ENCODE assay signal across 8 mouse cellular contexts in genomic region chr2:49764331-49764946, GRCm38 (mm10). TPM values are rescaled to one million over a fixed set of nuclear protein-coding genes. Genes with fewer than 3 reads are reported as not detected.
DNase-seq lines count a peak whose midpoint lies in the region; ATAC-seq and TF ChIP-seq lines count a peak whose summit lies in the region.

No protein-coding gene starts in this region.

- no peak overlapping the region for H3K9ac ChIP-seq in hindbrain, embryonic 12.5 days
- H3K9ac ChIP-seq in limb, embryonic 11.5 days (ENCODE audit: low read length) = no peak overlapping the region
- peak overlapping the region; percentile 14; the same call in 1 of the 2 replicates for H3K9ac ChIP-seq in midbrain, embryonic 13.5 days (replicated peaks)

- peak; percentile 71 for ATAC-seq in hindbrain, embryonic 12.5 days (ENCODE audit: low FRiP score)
- ATAC-seq in limb, embryonic 11.5 days (ENCODE audit: insufficient number of reproducible peaks, low FRiP score, low TSS enrichment, low read depth) = peak; percentile 51
- peak; percentile 85 for ATAC-seq in midbrain, embryonic 13.5 days

- no peak for TF ChIP-seq POLR2A in cortical plate, adult 2 months (IDR thresholded peaks at IDR 0.05; ENCODE audit: extremely low read depth, insufficient read depth, low read length)

- WGBS in hindbrain, embryonic 12.5 days = 57% methylated on average over 7 of the region's 7 CpGs
- WGBS in limb, embryonic 11.5 days = 52% methylated on average over 7 of the region's 7 CpGs
- 53% methylated on average over 7 of the region's 7 CpGs for WGBS in midbrain, embryonic 13.5 days

- peaks cover 78% of the 10 kb centered on the region for H3K36me3 ChIP-seq in hindbrain, embryonic 12.5 days
- H3K36me3 ChIP-seq in limb, embryonic 11.5 days (ENCODE audit: control insufficient read depth, insufficient read depth, low read length) = peaks cover 2% of the 10 kb centered on the region; the same call in 1 of the 2 replicates
- peaks cover 86% of the 10 kb centered on the region for H3K36me3 ChIP-seq in midbrain, embryonic 13.5 days

- TF ChIP-seq CTCF in cortical plate, adult 2 months (IDR thresholded peaks at IDR 0.05; ENCODE audit: extremely low read depth, insufficient read depth, low read length) = peak; percentile 41

- peak; percentile 54 for DNase-seq in adrenal gland, postnatal 10 days
- DNase-seq in adrenal gland, postnatal 4 days (ENCODE audit: low spot score in 2 of 2) = no peak
- peak; percentile 21 to 51 for DNase-seq in CD8-positive naive resting alpha-beta T cell, adult 2 months (ENCODE audit: low read depth in 2 of 2, low spot score in 2 of 2)
- peak; percentile 71 for DNase-seq in limb, embryonic 11.5 days (ENCODE audit: low spot score)
- peak; percentile 47 for DNase-seq in thymus, postnatal 25 days

- H3K27me3 ChIP-seq in hindbrain, embryonic 12.5 days = no peaks in the 10 kb centered on the region
- H3K27me3 ChIP-seq in limb, embryonic 11.5 days (ENCODE audit: control insufficient read depth, insufficient read depth, low read length) = no peaks in the 10 kb centered on the region
- H3K27me3 ChIP-seq in midbrain, embryonic 13.5 days = no peaks in the 10 kb centered on the region

- H3K27ac ChIP-seq in cortical plate, adult 2 months (ENCODE audit: insufficient read depth, low read length) = no peak overlapping the region
- no peak overlapping the region for H3K27ac ChIP-seq in hindbrain, embryonic 12.5 days
- H3K27ac ChIP-seq in limb, embryonic 11.5 days (replicated peaks; ENCODE audit: low read depth, low read length) = no peak overlapping the region
- H3K27ac ChIP-seq in midbrain, embryonic 13.5 days = 0 out of 2 replicates have a peak overlapping the region, but pooled peaks have one; percentile 53

- H3K4me2 ChIP-seq in hindbrain, embryonic 12.5 days (replicated peaks) = no peak overlapping the region
- H3K4me2 ChIP-seq in limb, embryonic 11.5 days (ENCODE audit: low read depth, severe bottlenecking) = no peak overlapping the region
- H3K4me2 ChIP-seq in midbrain, embryonic 13.5 days (replicated peaks) = no peak overlapping the region

- no peaks in the 10 kb centered on the region for H3K4me1 ChIP-seq in cortical plate, adult 2 months (ENCODE audit: control insufficient read depth, insufficient read depth, low read length)
- 0 out of 2 replicates have a peak, but pooled peaks cover 2% of the 10 kb centered on the region for H3K4me1 ChIP-seq in hindbrain, embryonic 12.5 days
- H3K4me1 ChIP-seq in limb, embryonic 11.5 days (ENCODE audit: control insufficient read depth, insufficient read depth, low read length) = no peaks in the 10 kb centered on the region
- no peaks in the 10 kb centered on the region for H3K4me1 ChIP-seq in midbrain, embryonic 13.5 days (replicated peaks)

- H3K4me3 ChIP-seq in cortical plate, adult 2 months (ENCODE audit: insufficient read depth, low read length) = no peak overlapping the region
- no peak overlapping the region for H3K4me3 ChIP-seq in hindbrain, embryonic 12.5 days
- no peak overlapping the region for H3K4me3 ChIP-seq in limb, embryonic 11.5 days (ENCODE audit: low read depth, low read length)
- no peak overlapping the region for H3K4me3 ChIP-seq in midbrain, embryonic 13.5 days (replicated peaks)

- no peaks in the 10 kb centered on the region for H3K9me3 ChIP-seq in hindbrain, embryonic 12.5 days (replicated peaks)
- H3K9me3 ChIP-seq in limb, embryonic 11.5 days (ENCODE audit: control insufficient read depth, low read length) = no peaks in the 10 kb centered on the region
- no peaks in the 10 kb centered on the region; the same call in 1 of the 2 replicates for H3K9me3 ChIP-seq in midbrain, embryonic 13.5 days

RNA-seq across cellular contexts. Expression of gene Lypd6b, which starts 23.0 kb away (rescaled TPM):
- total RNA-seq in adrenal gland, postnatal 10 days (2021) = under 1 TPM in 1 of 2 experiments, not detected in 1; 0.24 TPM
- 1 to 10 TPM in 1 of 2 experiments, under 1 TPM in 1; 0.23 to 1.6 TPM for total RNA-seq in adrenal gland, postnatal 4 days (2021)
- polyA plus RNA-seq in cortical plate, adult 2 months (2012; rRNA removed) = 13.4 and 14.2 TPM in 2 replicates
- polyA plus RNA-seq in hindbrain, embryonic 12.5 days (2016; fragmentation: Nextera tagmentation; extraction: Ambion mirVana) = 1.7 and 2.6 TPM in 2 replicates
- polyA plus RNA-seq in limb, embryonic 11.5 days (2014; fragmentation: Nextera tagmentation; extraction: Ambion mirVana) = 6.1 and 6.6 TPM in 2 replicates
- polyA plus RNA-seq in midbrain, embryonic 13.5 days (2015; fragmentation: Nextera tagmentation; extraction: Ambion mirVana) = 2.6 and 3.3 TPM in 2 replicates

Comparison
In these comparisons a context has a peak if more than half of its experiments do, and no peak if none do; other contexts are left out.
1. DNase-seq: peak in adrenal gland, postnatal 10 days (single experiment), CD8-positive naive resting alpha-beta T cell, adult 2 months (2 of 2), limb, embryonic 11.5 days (single experiment) and thymus, postnatal 25 days (single experiment); none in adrenal gland, postnatal 4 days (0 of 2).
2. Peak in every context shown above with its lines, with median percentiles within 50 percentile points of each other: ATAC-seq.